Mouse (Mus musculus) T-helper 2 cell (primary cell): ENCODE results near the gene Sltm.
"Not testable (repeated sequence)": the region's sequence is repeated elsewhere in the genome, so short reads cannot be mapped to it uniquely, and the experiment has no call there.

Source experiments
- in situ Hi-C: fragments of 300-600 bp; cut with MboI, MseI; formaldehyde crosslinking; loops from one replicate; pipeline ENCODE4 v1.15.1; 2025; ENCODE audit warnings: high pct_unique_total_duplicates

Sltm gene

DNA sequence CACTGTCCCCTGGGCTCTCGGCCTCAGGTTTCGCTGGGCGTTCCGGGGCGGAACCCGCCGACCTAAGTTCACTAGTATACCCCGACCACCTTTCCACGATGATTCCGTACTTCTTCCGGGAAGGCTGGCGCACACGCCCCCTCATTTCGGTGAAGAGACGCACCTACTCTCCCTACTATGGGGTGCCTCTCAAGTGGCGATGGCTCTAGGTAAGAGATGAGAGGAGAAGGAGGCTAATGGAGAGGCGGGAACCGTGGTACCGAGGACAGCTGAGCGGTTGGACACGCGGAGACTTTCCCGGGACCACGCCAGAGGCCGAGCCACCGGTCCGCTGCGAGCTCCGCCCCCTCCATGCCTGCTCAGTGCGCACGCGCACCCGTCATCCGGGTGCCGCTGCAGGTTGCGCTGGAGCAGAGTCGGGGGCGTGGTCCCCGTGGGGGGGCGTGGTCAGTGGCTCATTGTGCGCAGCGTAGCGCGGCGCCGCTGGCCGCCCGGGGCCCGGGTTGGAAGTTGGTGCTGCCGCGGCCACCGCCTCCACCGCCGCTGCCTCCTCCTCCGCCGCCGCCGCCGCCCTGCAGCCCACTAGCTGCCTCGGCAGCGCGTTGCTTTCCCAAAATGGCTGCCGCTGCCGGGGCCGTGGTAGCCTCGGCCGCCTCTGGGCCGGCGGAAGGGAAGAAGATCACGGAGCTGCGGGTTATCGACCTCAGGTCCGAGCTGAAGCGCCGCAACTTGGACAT lies at the start of gene Sltm:
Gene Sltm (plus strand): TSS at position 450 of the 737 bp plus-strand sequence.
- in situ Hi-C loops = no loop called here

DNA sequence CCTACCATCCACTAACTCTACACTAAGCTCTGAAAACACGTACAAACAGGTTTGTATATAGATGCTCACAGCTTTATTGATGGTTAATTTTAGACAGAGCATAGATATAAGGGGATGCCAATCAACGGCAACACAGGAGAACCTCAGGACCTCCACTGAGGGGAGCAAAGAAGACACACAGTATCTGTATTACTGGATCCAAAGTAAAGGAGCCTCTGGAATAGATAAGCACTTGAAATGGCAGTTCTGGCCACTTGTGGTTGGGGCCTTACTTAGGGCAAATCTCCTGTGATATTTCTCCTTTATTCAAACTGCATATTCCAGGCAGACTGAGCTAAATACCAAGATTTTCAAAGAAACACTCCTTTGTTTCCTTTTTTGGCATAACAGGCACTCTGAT lies 49.5 kb upstream of the Sltm start:
- in situ Hi-C loops = no loop called here

DNA sequence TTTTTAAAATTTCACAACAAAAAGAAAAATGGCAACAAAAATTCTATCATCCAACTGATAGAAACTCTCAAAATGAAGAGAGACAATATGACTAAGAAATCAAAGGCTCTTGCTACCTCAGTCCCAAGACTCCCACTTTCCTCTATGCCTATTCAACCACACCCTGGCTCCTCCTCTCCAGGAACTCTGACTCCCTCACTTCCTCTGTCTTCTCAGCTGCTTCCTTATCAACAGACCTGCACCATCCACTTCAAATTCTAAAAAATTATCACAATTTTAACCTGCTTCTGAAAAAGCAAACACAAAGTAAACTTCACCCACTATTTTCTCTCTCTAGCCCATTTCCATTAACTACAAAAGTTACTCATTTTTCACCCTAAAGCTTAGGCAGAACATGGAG lies 45.6 kb upstream of the Sltm start:
- in situ Hi-C loops = no loop called here

DNA sequence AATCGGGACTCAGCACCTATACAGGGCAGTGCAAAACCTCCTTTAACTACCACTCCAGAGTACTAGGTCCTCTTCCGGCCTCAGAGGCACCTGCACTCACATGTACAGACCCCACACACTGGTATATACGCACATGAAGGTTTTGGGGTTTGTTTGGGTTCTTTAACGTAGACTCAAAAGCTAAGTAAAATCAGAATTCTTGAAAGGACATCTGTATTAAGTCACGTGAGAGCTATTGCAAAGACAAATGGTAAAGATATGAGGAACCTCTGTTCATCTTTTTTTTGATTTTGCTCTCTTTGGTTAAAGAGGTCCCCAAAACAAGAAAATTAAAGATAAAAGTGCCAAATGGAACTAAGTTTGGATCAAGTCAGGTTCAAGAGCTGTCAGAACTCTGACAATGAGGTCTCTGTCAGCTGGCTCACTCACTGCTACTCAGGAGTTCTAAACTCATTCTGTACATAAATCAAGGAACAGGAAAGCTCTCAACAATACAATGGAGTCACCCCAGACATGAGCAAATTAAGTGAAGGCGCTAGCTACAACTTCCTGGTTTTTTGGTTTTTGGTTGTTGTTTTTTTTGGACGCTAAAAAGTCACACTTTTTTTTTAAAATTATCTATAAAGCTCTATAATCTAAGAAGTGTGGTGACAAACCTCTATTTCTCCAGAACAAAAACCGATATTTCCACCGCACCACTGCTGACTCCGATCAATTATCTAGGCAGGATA lies 40.1 kb upstream of the Sltm start:
- in situ Hi-C loops = no loop called here

DNA sequence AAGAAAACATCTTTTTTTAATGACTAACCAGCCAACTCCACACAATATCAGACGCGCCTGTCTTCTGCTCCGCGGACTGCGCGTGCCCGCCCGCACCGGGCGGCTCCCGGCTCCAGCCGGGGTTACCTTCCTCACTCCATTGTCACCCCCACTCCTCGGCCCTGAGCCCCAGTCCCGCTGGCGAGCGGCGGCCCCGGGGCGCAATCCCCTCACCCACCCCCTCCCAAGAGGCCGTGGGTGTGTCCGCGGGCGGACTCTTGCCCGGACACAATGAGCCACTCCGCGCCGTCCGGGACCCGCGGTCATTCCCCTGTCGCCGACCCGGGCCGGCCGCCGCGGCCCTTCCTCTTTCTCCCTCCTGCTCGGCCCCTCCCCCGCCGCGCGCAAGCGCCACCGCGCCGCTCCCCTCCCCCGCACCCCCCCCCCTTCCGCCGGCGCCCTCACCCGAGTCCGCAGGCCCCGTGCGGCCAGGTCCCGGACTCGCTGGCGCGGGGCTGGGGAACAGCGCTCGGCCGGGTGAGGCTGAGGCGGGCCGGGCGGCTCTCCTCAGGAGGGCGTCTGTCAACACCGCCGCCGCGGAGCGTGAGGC lies 39.4 kb upstream of the Sltm start:
- in situ Hi-C loops = no loop called here

DNA sequence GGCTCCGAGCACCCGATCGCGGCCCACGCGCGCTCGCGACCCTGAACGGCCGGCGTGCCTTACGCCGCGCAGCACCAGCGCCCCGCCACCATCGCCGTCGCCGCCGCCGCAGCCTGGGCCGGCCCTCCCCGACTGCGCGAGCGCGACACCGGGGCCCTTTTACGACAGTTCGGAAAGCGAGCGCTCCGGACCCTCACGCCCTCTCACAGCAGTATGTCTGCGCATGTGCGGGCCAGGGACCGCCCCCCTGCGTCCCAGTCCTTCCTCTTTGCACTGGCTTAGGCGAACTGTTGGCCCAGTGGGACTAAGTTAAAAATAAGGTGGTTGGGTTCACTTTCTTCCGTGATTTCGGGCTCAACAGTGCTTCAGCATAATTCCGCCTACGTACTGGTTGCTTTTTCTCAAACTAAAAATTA lies 38.9 kb upstream of the Sltm start, which contains the start of gene Rnf111:
Gene Rnf111 (minus strand): TSS at position 100 of the 416 bp plus-strand sequence.
- in situ Hi-C loops = no loop called here

DNA sequence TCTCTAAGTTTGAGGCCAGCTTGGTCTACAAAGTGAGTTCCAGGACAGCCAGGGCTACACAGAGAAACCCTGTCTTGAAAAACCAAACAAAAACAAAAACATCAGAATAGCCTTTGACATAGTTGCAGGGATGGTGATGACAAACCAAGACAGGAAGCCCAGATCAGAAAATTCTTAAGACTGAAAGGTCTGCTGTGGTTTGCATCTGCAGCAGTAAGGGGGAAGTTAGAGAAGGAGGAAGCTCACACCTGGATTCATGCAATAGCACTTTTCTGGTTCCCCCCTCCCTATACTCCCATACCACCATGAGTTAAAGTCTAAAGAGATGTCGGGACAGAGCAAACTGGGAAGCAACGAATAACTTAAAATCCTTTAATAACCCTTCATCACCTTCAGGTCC lies 36.4 kb upstream of the Sltm start:
- in situ Hi-C loops = no loop called here

DNA sequence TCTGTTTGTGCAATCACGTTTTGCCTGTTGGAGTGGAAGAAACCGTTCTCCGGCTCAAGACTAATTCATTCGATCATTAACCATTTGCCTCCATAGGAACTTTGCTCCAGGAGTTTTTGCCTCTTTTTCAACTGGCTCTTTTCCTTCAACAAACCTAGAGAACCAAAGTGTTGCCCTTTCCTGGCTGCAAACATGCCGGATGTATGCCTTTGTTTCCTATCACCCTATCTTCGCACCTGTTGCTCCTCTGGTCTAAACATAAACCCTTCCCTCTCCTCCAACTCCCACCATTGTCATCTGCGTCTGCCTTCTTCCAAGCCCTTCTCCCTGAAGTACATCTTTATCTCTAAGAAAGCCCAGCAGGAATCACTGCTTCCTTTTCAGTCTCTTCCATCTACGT lies 35.8 kb upstream of the Sltm start:
- in situ Hi-C loops = no loop called here

DNA sequence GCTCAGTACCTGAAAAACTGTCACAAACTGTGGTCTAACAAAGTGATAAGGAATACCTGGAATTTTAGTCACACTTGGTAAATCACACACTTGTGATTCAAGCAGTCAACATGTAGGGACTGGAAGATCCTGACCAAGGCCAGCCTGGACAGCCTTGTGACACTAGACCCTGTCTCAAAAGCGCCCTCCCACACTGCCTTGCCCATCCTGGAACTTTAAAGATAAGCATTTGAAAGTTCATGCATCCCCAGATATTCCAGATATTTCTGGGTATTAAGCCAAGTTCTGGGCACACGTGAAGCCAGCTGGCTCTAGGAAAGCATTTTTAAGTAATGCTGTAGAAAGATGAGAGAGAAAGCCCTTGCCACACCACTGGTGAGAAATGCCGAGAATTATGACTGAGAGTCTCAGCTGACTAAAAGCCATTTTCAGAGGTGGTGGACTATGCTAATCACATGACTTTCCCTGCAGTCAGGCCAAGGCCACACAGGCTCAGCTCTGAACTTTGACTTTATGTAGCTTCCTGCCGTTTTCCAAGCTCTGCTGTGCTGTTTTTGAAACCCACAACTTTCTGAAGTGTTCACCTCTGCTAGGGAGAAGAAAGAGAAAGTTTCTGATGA lies 32.5 kb upstream of the Sltm start:
- in situ Hi-C loops = no loop called here

DNA sequence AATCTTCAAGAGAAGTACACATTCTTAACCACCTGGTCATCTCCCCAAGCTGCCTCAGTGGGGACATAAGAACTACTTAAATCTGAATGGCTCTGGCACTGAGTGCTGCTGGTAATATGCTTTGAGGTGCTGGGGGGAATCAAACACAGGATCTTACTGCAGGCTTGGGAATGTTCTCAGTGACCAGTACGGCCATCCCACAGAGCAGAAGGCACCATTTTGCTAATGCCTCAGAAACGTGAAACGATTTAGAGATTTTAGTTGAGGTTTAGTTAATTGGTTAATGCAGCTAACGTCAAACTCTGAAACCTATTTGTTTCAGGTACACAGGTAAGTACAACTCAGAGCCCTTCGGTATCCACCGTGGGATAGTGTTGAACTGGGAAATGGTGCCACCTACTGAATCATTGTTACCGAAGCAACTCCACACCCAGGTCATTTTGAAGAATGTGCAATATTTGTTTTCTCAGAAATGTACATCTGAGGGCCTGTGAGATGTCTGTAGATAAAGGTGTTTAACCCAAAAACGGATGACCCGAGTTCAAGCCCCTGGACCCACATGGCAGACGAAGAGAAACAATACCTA lies 31.5 kb upstream of the Sltm start:
- in situ Hi-C loops = no loop called here

DNA sequence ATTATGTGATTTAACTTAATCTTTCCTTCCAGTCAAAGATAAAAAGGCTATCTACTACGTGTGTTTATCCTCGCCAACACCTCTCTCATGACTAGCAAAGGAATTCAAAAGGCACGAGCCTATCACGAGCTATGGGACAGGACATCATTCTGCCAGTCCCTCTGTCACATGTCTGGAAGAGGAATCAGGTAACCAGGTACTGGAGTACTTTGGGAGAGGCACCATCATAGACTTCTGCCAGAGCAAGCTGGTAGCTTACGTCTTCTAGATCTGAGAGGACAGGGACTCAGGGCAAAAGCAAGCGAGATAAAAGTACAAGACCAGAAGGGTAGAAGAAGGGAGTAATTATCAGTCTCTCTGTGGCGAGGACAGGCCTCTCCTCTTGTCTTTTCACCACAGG lies 30.9 kb upstream of the Sltm start:
- in situ Hi-C loops = no loop called here

DNA sequence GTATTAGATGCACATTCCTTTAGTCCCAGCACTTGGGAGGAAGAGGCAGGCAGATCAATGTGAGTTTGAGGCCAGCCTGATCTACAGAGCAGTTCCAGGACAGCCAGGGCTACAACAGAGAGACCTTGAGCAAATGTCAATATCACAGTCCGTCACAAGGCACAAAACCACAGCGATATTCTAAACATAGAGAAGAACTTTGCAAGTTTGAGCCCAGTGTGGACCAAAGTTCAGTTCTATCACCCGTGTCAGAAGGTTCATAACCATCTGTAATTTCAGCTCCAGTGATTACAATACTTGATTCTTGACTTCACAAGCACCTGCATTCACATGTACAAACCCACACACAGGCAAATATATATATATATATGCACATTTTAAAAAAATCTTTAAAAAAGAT lies 21.9 kb upstream of the Sltm start:
- in situ Hi-C loops = no loop called here

DNA sequence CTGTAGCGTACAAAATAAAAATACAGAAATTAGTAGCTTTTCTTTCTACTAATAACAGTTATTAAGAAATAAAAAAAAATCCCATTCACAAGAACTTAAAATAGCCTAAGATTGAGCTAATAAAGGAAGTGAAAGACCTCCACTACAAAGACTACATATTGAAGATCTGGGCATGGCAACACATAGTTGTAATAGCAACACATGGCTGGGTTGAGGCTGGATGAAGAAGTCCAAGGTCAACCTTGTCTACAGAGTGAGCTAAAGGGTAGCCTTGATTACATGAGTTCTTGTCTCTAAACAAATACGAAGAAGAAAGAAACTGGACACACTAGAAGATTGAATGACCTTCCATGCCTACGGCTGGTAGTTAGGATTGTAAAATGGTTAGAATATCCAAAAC lies 18.7 kb upstream of the Sltm start:
- in situ Hi-C loops = no loop called here

DNA sequence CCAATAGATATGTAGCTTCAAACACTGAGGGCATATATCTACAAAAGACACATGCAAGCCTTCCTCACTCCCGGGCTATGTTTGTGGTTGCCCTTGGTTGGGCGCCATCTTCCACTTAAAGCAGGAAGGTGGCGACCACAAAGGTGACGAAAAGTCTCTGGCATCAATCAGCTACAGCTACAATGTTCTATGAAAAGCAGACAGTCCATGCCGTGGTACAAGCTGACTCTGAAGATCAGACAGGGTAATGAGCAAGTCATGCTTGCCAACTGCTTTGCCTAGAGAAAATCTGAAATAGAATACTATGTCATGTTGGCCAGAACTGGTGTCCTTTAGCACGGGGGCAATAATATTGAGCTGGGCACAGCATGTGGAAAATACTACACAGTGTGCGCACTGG lies 18.2 kb upstream of the Sltm start:
- in situ Hi-C loops = no loop called here

DNA sequence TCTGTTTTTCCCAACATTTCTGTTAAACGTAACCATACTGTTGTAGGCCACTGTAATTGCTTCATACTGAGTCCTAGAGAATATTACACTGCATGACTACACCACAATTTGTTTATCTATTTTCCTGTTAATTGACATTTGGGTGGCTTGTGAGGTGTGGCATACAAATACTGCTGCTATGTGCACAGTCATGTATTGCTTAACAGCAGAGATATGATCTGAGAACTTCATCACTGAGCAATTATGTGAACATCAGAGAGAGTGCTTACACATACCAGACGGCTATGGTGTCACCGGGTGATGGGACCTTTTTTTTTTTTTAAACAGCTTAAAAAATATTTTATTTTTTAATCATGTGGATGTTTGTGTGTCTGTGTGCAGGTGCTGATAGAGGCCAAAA lies 9.2 kb upstream of the Sltm start:
- in situ Hi-C loops = no loop called here

DNA sequence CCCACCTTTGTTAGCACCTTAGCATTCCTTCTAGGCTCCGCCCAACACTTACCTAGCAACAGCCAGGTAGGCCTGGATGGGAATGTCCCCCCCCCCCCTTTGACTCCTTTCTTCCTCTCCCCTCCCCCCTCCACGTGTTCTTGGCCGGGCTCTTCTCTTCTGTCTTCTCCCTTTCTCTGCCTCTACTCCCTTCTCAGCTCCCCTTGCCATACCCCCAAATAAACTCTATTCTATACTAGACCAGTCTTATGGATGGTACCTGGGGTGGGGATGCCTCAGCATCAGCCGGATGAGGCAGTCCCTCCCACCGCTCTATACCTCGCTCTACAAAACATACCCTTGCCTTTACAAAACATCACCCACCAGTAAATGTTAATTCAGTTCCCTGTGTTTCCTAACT lies 970 bp upstream of the Sltm start:
- in situ Hi-C loops = no loop called here

DNA sequence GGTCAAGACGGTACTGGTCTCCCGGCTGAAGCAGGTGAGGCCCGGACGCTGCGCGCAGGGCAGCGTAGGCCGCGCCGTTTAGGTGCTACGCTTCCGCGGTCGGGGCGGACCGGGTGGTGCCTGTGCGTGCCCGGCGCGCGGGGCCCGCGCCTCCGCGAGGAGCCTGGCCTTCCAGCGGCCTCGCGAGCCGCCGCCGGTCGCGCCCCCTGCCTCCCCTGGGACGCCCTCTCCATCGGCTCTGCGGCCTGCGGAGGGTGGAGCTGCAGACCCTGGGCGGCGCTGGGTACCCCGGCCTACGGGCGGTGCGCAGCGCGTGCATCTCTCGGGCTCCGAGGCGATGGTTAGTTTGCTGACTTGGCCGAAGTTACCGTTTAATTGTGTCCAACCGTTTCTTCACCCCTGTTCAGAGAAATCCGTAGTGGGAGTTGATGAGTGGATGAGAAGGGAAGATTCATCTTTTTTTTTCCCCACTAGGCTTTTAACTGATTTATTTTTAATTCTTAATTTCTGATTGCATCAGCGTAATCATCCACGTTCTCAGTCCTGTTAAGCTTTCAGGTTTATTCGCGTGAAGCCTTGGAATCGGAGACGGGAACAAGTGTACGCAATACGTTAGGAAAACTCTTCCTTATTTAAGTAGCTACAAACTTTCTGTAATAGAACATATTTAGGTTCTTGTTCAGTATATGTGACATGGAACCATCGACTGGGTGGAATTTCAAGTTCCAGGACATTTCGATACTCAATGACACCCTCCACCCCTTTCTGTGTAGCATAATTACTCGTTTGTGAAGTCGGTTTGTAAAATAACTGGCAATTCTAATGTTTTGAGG lies 710 bp downstream of the Sltm start:
- in situ Hi-C loops = no loop called here

DNA sequence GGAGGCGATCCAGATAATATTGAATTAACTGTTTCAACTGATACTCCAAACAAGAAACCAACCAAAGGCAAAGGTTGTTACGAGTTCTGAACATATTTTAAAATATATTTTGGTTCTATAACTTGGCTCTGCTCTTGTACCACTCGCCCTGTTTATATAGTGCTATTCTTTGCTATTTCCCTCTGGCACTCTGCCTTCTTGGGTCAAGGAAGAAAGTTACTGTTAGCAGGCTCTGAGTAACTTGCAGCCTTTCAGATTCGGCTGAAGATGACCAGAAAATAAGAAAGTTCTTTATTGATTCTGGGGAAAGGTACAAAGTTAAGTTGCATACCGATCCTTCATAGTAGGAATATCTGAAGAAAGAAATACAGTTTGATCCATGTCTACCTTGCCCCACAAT lies 1.4 kb downstream of the Sltm start:
- in situ Hi-C loops = no loop called here

DNA sequence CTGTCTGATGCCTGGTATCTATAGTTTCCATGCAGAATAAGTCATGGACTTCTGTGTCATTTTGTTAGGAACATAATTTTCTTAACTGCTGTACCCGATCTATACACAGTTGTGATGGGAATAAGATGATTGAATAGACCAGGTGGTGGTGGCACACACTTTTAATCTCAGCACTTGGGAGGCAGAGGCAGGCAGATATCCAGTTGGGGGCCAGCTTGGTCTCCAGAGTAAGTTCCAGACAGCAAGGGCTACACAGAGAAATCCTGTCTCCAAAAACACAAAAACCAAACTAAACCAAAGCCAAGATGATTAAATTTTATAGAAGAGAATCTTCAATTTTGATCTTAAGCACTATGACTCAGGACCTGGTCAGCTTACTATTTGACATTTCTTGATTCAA lies 2.3 kb downstream of the Sltm start:
- in situ Hi-C loops = no loop called here

DNA sequence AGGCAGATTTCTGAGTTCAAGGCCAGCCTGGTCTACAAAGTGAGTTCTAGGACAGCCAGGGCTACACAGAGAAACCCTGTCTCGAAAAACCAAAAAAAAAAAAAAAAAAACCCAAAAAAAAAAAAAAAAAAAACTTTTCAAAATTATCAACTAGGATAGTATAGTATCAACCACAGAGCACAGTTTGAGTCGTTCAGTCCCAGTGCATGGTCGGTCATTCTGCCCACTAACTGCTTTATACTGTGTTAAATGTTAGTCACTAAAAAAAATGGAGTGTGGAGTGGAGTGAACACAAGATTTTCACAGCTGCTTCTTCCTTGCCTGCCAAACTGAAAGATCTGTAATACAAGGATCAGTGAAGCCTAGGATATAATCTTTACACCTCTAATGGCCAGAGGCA lies 4.0 kb downstream of the Sltm start:
- in situ Hi-C loops = not testable (repeated sequence)

DNA sequence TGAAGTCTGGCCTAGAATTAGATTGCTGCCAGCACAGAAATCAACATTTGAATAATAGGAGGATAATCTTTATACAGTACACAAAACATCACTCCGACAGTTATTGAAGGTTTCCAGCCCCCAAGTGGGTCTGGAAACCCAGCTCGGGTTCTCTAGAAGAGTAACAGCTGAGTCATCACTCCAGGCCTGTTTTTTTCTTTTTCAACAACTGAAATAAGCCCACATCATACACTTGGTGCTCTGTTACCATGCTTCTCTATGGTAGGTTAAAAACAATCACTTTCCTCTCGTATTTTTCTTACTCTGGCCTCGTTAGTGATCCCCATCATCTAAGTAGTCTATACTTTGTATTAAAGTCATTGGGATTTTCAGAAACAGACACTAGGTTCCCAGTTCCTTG lies 5.8 kb downstream of the Sltm start:
- in situ Hi-C loops = no loop called here
